Mouse (Mus musculus) spleen, postnatal 36 days (tissue): ENCODE results near the gene Uchl4.
"Not testable (repeated sequence)": the region's sequence is repeated elsewhere in the genome, so short reads cannot be mapped to it uniquely, and the experiment has no call there.

ENCODE experiments used
- DNase-seq, 2 experiments: peaks; one replicate each; pipeline ENCODE4 v3.0.0; 2022; ENCODE audit warnings: low spot score in 2 of 2, mixed read lengths in 1 of 2

Uchl4 gene

GRCm38 (mm10) chr9:64234768-64235435, at the start of gene Uchl4:
Uchl4 (plus strand) TSS chr9:64235201.
- no peak for DNase-seq

- no peak for DNase-seq
These were observed 41.1 kb upstream of the Uchl4 start for GRCm38 (mm10) chr9:64193879-64194278.

GRCm38 (mm10) chr9:64195554-64195953, 39.4 kb upstream of the Uchl4 start:
- DNase-seq, result no peak

- no peak for DNase-seq
These were observed 37.5 kb upstream of the Uchl4 start for GRCm38 (mm10) chr9:64197524-64197923.

- no peak for DNase-seq
These were observed 36.8 kb upstream of the Uchl4 start for GRCm38 (mm10) chr9:64198068-64198762.

- DNase-seq, result not testable (repeated sequence)
These were observed 36.1 kb upstream of the Uchl4 start for GRCm38 (mm10) chr9:64198763-64199418.

GRCm38 (mm10) chr9:64199897-64200296, 35.1 kb upstream of the Uchl4 start:
- no peak for DNase-seq

- DNase-seq, result no peak
These were observed 32.7 kb upstream of the Uchl4 start for GRCm38 (mm10) chr9:64202331-64202730.

- DNase-seq, result no peak
These were observed 32.1 kb upstream of the Uchl4 start for GRCm38 (mm10) chr9:64202866-64203265.

- DNase-seq, result no peak
These were observed 27.4 kb upstream of the Uchl4 start for GRCm38 (mm10) chr9:64207509-64208084.

- DNase-seq, result no peak
These were observed 20.5 kb upstream of the Uchl4 start for GRCm38 (mm10) chr9:64214452-64214851.

GRCm38 (mm10) chr9:64216090-64216489, 18.9 kb upstream of the Uchl4 start:
- no peak for DNase-seq

GRCm38 (mm10) chr9:64216641-64217040, 18.4 kb upstream of the Uchl4 start:
- no peak for DNase-seq

GRCm38 (mm10) chr9:64217887-64218286, 17.1 kb upstream of the Uchl4 start:
- DNase-seq, result no peak

- no peak for DNase-seq
These were observed 15.7 kb upstream of the Uchl4 start for GRCm38 (mm10) chr9:64219305-64219704.

- DNase-seq, result no peak
These were observed 15.1 kb upstream of the Uchl4 start for GRCm38 (mm10) chr9:64219772-64220420.

GRCm38 (mm10) chr9:64220603-64221002, 14.4 kb upstream of the Uchl4 start:
- no peak for DNase-seq

- DNase-seq, result no peak
These were observed 13.5 kb upstream of the Uchl4 start for GRCm38 (mm10) chr9:64221480-64221879.

GRCm38 (mm10) chr9:64222098-64222497, 12.9 kb upstream of the Uchl4 start:
- no peak for DNase-seq

- DNase-seq, result no peak
These were observed 9.2 kb upstream of the Uchl4 start for GRCm38 (mm10) chr9:64225805-64226204.

GRCm38 (mm10) chr9:64227736-64228135, 7.3 kb upstream of the Uchl4 start:
- peak; percentile 4 to 10 for DNase-seq

GRCm38 (mm10) chr9:64228972-64229371, 6.0 kb upstream of the Uchl4 start:
- DNase-seq, result no peak
